In genomic region chr7:26800996-26801395, GRCm38 (mm10) we compare ENCODE assay signal across 25 mouse cellular contexts. TPM values are rescaled to one million over a fixed set of nuclear protein-coding genes. Genes with fewer than 3 reads are reported as not detected.
DNase-seq lines count a peak whose midpoint lies in the region; ATAC-seq and TF ChIP-seq lines count a peak whose summit lies in the region.
"Had no signal": no experiment of that assay in that cellular context is flagged by ENCODE, and none has a peak within 500 bp of the region (broad histone marks: within the 10 kb centered on the region; RNA-seq: fewer than 3 reads in every experiment).

No protein-coding gene starts in this region.

- DNase-seq in liver, adult 2 months (ENCODE audit: extremely low read depth, low read depth, low spot score) = peak; percentile 98
- no peak for DNase-seq in liver, postnatal 0 days
- no peak for DNase-seq in liver
- DNase-seq: adrenal gland, adult 2 months; adrenal gland, adult 8-10 months; adrenal gland, postnatal 10 days; adrenal gland, postnatal 14 days; adrenal gland, postnatal 25 days; adrenal gland, postnatal 36 days; B cell, adult 2 months; cerebellum, adult 11 months; cerebellum, adult 11-12 months; cerebellum, adult 18-20 months had no signal

- H3K27ac ChIP-seq in liver, adult 2 months (replicated peaks; ENCODE audit: insufficient read depth, low read depth, low read length) = no peak overlapping the region; the same call in 1 of the 2 replicates
- H3K27ac ChIP-seq in liver, embryonic 12.5 days = no peak overlapping the region
- H3K27ac ChIP-seq in liver, postnatal 0 days (ENCODE audit: low read depth) = no peak overlapping the region

- H3K4me1 ChIP-seq in liver, adult 2 months (ENCODE audit: control insufficient read depth, insufficient read depth, low read length) = peaks cover 2% of the 10 kb centered on the region; the same call in 1 of the 2 replicates
- H3K4me1 ChIP-seq in liver, embryonic 12.5 days = no peaks in the 10 kb centered on the region
- H3K4me1 ChIP-seq in liver, postnatal 0 days (ENCODE audit: insufficient read depth) = no peaks in the 10 kb centered on the region

- no peaks in the 10 kb centered on the region for H3K79me2 ChIP-seq in liver, adult 2 months (ENCODE audit: control insufficient read depth, insufficient read depth, low read length)

- no peak overlapping the region for H3K9ac ChIP-seq in liver, adult 2 months (ENCODE audit: low read depth, low read length)
- H3K9ac ChIP-seq in liver, embryonic 12.5 days = no peak overlapping the region
- H3K9ac ChIP-seq in liver, postnatal 0 days (replicated peaks) = no peak overlapping the region

- ATAC-seq in liver, embryonic 12.5 days = no peak
- peak; percentile 77 for ATAC-seq in liver, postnatal 0 days
- ATAC-seq: activated CD4-positive, CD25-positive, alpha-beta regulatory T cell, adult 4 months; CD4-positive, CD25-positive, alpha-beta regulatory T cell, adult 4 months; Patski had no signal

- no peak for TF ChIP-seq POLR2A in liver, adult 2 months (IDR thresholded peaks at IDR 0.05; ENCODE audit: extremely low read depth, insufficient read depth, low read length)

- no peak for TF ChIP-seq CTCF in liver, adult 2 months (IDR thresholded peaks at IDR 0.05; ENCODE audit: low read depth, low read length)
- no peak for TF ChIP-seq CTCF in liver, postnatal 0 days (IDR thresholded peaks at IDR 0.05; ENCODE audit: low read depth)

- no peaks in the 10 kb centered on the region for H3K36me3 ChIP-seq in liver, adult 2 months (ENCODE audit: control insufficient read depth, insufficient read depth, low read length)
- no peaks in the 10 kb centered on the region for H3K36me3 ChIP-seq in liver, embryonic 12.5 days
- no peaks in the 10 kb centered on the region for H3K36me3 ChIP-seq in liver, postnatal 0 days (replicated peaks; ENCODE audit: insufficient read depth, low read length)
- H3K36me3 ChIP-seq: G1E had no signal

- TF ChIP-seq EP300 in liver, postnatal 0 days (IDR thresholded peaks at IDR 0.05; ENCODE audit: low read depth) = no peak

- H3K9me3 ChIP-seq in liver, embryonic 12.5 days (replicated peaks) = no peaks in the 10 kb centered on the region
- H3K9me3 ChIP-seq in liver, postnatal 0 days (ENCODE audit: low read length) = no peaks in the 10 kb centered on the region
- H3K9me3 ChIP-seq: G1E had no signal

- no peak overlapping the region for H3K4me2 ChIP-seq in liver, embryonic 12.5 days
- H3K4me2 ChIP-seq in liver, postnatal 0 days (ENCODE audit: low read depth, low read length) = no peak overlapping the region

- H3K4me3 ChIP-seq in liver, adult 2 months (ENCODE audit: insufficient read depth, low read depth, low read length) = no peak overlapping the region
- no peak overlapping the region for H3K4me3 ChIP-seq in liver, embryonic 12.5 days
- H3K4me3 ChIP-seq in liver, postnatal 0 days (ENCODE audit: low read depth, low read length) = no peak overlapping the region

- H3K27me3 ChIP-seq in liver, adult 2 months (ENCODE audit: control insufficient read depth, insufficient read depth, low read length) = no peaks in the 10 kb centered on the region
- no peaks in the 10 kb centered on the region for H3K27me3 ChIP-seq in liver, embryonic 12.5 days (replicated peaks)
- no peaks in the 10 kb centered on the region for H3K27me3 ChIP-seq in liver, postnatal 0 days (ENCODE audit: insufficient read depth, low read length)
- H3K27me3 ChIP-seq: CH12.LX, Patski had no signal

- WGBS in liver, adult 2 months = 61% methylated on average over 1 of the region's 1 CpGs
- WGBS in liver, embryonic 12.5 days (ENCODE audit: insufficient replicate concordance) = 58% methylated on average over 1 of the region's 1 CpGs
- 73% methylated on average over 1 of the region's 1 CpGs for WGBS in liver, postnatal 0 days (ENCODE audit: insufficient replicate concordance)

RNA-seq across cellular contexts. Expression of gene Cyp2g1, which starts 7.7 kb away (rescaled TPM):
- 10.7 and 14.6 TPM in 2 replicates for total RNA-seq in liver, adult 2 months (2014; rRNA removed)
- 7.6 and 8.5 TPM in 2 replicates for polyA plus RNA-seq in liver, adult 2 months (2012; rRNA removed)
- polyA plus RNA-seq in liver, embryonic 12.5 days (2016; fragmentation: Nextera tagmentation; extraction: Ambion mirVana) = not detected in 2 replicates
- 0.59 and 0.80 TPM in 2 replicates for polyA plus RNA-seq in liver, postnatal 0 days (2015; fragmentation: Nextera tagmentation; extraction: Ambion mirVana)
- total RNA-seq: adrenal gland, adult 18-20 months; adrenal gland, adult 2 months; adrenal gland, postnatal 25 days; adrenal gland, postnatal 36 days; ES-E14; G1E; MEL had no signal
- polyA plus RNA-seq: activated CD4-positive, CD25-positive, alpha-beta regulatory T cell, adult 4 months; adrenal gland, adult 2 months; brain, embryonic 14.5 days; C2C12; CD4-positive, CD25-positive, alpha-beta regulatory T cell, adult 4 months; G1E; Patski had no signal

RNA-seq across cellular contexts. Expression of gene Cyp2a5, which starts 34.1 kb away (rescaled TPM):
- 1,078 and 1,690 TPM in 2 replicates for total RNA-seq in liver, adult 2 months (2014; rRNA removed)
- 424 and 429 TPM in 2 replicates for polyA plus RNA-seq in liver, adult 2 months (2012; rRNA removed)
- polyA plus RNA-seq in liver, embryonic 12.5 days (2016; fragmentation: Nextera tagmentation; extraction: Ambion mirVana) = not detected in 2 replicates
- polyA plus RNA-seq in liver, postnatal 0 days (2015; fragmentation: Nextera tagmentation; extraction: Ambion mirVana) = 5.4 and 5.6 TPM in 2 replicates
- total RNA-seq: CH12.LX, ES-E14, G1E, MEL had no signal
- polyA plus RNA-seq: activated CD4-positive, CD25-positive, alpha-beta regulatory T cell, adult 4 months; C2C12; CD4-positive, CD25-positive, alpha-beta regulatory T cell, adult 4 months; G1E; Patski had no signal

RNA-seq across cellular contexts. Expression of gene Cyp2b19, which starts 44.1 kb away (rescaled TPM):
- total RNA-seq in liver, adult 2 months (2014; rRNA removed) = not detected in 2 replicates
- polyA plus RNA-seq in liver, adult 2 months (2012; rRNA removed) = not detected in 2 replicates
- not detected in 2 replicates for polyA plus RNA-seq in liver, embryonic 12.5 days (2016; fragmentation: Nextera tagmentation; extraction: Ambion mirVana)
- not detected in 2 replicates for polyA plus RNA-seq in liver, postnatal 0 days (2015; fragmentation: Nextera tagmentation; extraction: Ambion mirVana)
- total RNA-seq: adrenal gland, adult 18-20 months; adrenal gland, adult 2 months; adrenal gland, adult 8-10 months; adrenal gland, postnatal 10 days; adrenal gland, postnatal 14 days; adrenal gland, postnatal 25 days; adrenal gland, postnatal 36 days; adrenal gland, postnatal 4 days; ES-E14; MEL had no signal
- polyA plus RNA-seq: activated CD4-positive, CD25-positive, alpha-beta regulatory T cell, adult 4 months; adrenal gland, adult 2 months; C2C12; CD4-positive, CD25-positive, alpha-beta regulatory T cell, adult 4 months; G1E; Patski had no signal

Comparison
In these comparisons a context has a peak if more than half of its experiments do, and no peak if none do; other contexts are left out.
1. RNA of gene Cyp2a5, which starts 34.1 kb away (polyA plus RNA-seq): 424 to 429 TPM in liver, adult 2 months; 5.4 to 5.6 TPM in liver, postnatal 0 days and not detected in liver, embryonic 12.5 days; every median in the first group is over 10 times any median in the second.